Mouse (Mus musculus) neural tube, embryonic 11.5 days (tissue): ENCODE results near the gene Tmx2. TPM values are rescaled to one million over a fixed set of nuclear protein-coding genes. Genes with fewer than 3 reads are reported as not detected.
"Not testable (repeated sequence)": the region's sequence is repeated elsewhere in the genome, so short reads cannot be mapped to it uniquely, and the experiment has no call there.

Experiments
- ATAC-seq: fragments of 200-750 bp; cut with Nextera tagmentation; 2 replicates; pipeline ENCODE4 v1.8.0; 2017; ENCODE audit warnings: moderate number of reproducible peaks, mild to moderate bottlenecking, moderate TSS enrichment, moderate library complexity; ENCODE audit not compliant: insufficient read depth, low FRiP score, low TSS enrichment
- DNase-seq: peaks from one replicate; pipeline ENCODE4 v3.0.0-alpha.2; 2015; ENCODE audit warnings: low spot score
- H3K27ac ChIP-seq: fragments of 300-500 bp; sonication (generic); 2 replicates; pipeline ENCODE4 v1.5.1; 2014; ENCODE audit warnings: low read depth, mild to moderate bottlenecking, low read length
- H3K27me3 ChIP-seq: fragments of 300-500 bp; sonication (generic); 2 replicates; pipeline ENCODE4 v1.6.1; 2014; ENCODE audit warnings: mild to moderate bottlenecking, low read length, mixed read lengths; ENCODE audit not compliant: control insufficient read depth, insufficient read depth
- H3K36me3 ChIP-seq: fragments of 300-500 bp; sonication (generic); 2 replicates; pipeline ENCODE4 v1.6.1; 2014; ENCODE audit warnings: mild to moderate bottlenecking, low read length, moderate library complexity, mixed read lengths; ENCODE audit not compliant: control insufficient read depth, insufficient read depth
- H3K4me1 ChIP-seq: fragments of 300-500 bp; sonication (generic); 2 replicates; pipeline ENCODE4 v1.6.1; 2014; ENCODE audit warnings: low read length, mixed read lengths; ENCODE audit not compliant: control insufficient read depth, insufficient read depth
- H3K4me2 ChIP-seq: fragments of 300-500 bp; sonication (generic); 2 replicates; pipeline ENCODE4 v1.6.1; 2014; ENCODE audit warnings: low read depth, mild to moderate bottlenecking, moderate library complexity
- H3K4me3 ChIP-seq: fragments of 300-500 bp; sonication (generic); 2 replicates; pipeline ENCODE4 v1.5.1; 2014; ENCODE audit warnings: low read depth, low read length
- H3K9ac ChIP-seq: fragments of 300-500 bp; sonication (generic); 2 replicates; pipeline ENCODE4 v1.6.1; 2014; ENCODE audit warnings: mild to moderate bottlenecking, low read length
- H3K9me3 ChIP-seq: fragments of 300-500 bp; sonication (generic); 2 replicates; pipeline ENCODE4 v1.6.1; 2016; ENCODE audit warnings: low read length; ENCODE audit not compliant: control insufficient read depth
- WGBS: fragments of 180-500 bp; shearing (Covaris S2); extraction: QIAGEN DNeasy Blood & Tissue Kit; methylation state at CpG from one replicate; pipeline ENCODE4 v1.1.7; 2014; 5-methylcytosine and 5-hydroxymethylcytosine counted together
- polyA plus RNA-seq: library from polyadenylated mRNA; unstranded; fragments of >200 nt; fragmentation: Nextera tagmentation; extraction: Ambion mirVana; gene quantifications from 2 replicates; pipeline ENCODE4 v1.2.1, GENCODE M21; 2014

Tmx2 gene
- polyA plus RNA-seq, 1 experiment from 2014 or later = 189 TPM

DNA sequence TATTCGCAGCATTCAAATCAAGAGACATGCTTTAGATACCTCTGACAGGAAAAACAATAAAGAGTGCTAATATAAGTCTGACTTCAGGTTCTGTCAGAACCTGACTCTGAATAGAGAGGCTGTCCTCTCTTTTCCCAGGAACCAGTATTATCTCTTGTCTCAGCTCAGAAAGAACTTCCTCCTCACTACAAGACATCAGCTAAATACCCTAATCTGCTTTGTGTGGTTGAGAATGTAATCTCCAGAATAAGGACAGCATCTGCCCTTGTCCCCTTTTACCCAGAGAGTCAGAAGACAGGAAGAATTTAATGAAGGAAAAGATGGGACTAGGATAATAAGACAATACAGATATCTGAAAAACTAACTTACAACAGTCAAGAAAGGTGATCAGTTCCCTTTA is 24.6 kb upstream of the Tmx2 start:
- Histone ChIP-seq H3K27ac (no peak overlapping the region), H3K9me3 (no peaks in the 10 kb centered on the region), H3K36me3 (no peaks in the 10 kb centered on the region; the same call in 1 of the 2 replicates), H3K9ac (no peak overlapping the region), H3K4me3 (no peak overlapping the region), H3K4me2 (no peak overlapping the region), H3K4me1 (no peaks in the 10 kb centered on the region), H3K27me3 (no peaks in the 10 kb centered on the region)
- ATAC-seq (no peak), DNase-seq (no peak)
- WGBS = 97% methylated on average over 1 of the region's 1 CpGs

DNA sequence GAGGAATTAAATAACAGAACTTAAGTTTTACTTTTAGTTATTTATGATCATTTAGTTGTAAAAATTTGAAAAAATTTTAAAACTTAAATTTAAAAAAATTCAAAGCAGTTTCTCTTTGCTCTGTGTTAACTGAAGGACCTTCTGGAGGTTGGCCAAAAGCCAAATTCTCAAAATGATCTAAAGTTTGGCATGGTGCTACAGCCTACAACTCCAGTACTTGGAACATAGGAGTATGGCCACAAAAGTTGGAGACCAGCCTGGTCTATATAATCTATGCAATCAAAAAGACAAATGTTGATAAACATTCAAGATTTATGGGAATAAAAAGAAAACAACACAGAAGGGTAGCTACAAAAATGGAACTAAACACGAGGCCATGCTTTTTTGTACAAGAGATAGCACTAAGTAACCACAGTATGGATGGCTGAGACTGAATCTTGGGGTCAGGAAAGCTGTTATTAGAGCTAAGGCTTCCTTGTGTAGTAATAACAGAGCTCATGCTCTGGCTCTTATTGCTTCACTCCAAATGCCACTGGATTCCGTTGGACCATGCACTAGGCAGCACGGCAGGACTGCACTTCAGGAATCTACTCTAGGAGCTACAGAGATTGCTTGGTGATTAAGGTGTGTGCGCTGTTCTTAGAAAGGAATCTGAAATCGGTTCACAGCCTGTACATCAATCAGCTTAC is 16.2 kb upstream of the Tmx2 start:
- WGBS = 91% methylated on average over 5 of the region's 5 CpGs
- peaks cover 14% of the 10 kb centered on the region for H3K36me3 ChIP-seq
- no peak for ATAC-seq

DNA sequence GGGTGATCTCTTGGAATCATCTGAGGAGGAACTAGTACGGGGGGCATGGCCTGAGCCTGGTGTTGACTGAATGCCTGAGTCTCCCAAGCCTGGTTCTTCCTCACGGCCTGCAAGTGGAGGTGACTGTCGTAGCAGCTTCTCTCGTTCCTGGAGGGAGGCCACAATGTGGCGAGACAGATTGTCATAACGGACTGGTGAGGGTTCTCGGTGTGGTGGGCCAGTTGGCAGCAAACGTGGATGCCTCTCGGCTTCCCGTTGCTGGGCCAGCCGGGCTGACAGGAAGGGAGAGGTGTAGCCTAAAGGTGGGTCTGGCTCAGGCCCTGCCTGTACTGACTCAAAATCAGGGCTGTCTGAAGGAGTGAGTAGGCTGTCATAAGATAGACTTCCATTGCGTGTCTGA is 11.1 kb upstream of the Tmx2 start:
- no peak overlapping the region for H3K9ac ChIP-seq
- H3K4me1 ChIP-seq = no peaks in the 10 kb centered on the region
- peaks cover 30% of the 10 kb centered on the region for H3K36me3 ChIP-seq
- H3K4me2 ChIP-seq = no peak overlapping the region
- no peaks in the 10 kb centered on the region for H3K9me3 ChIP-seq
- no peaks in the 10 kb centered on the region for H3K27me3 ChIP-seq
- no peak overlapping the region for H3K4me3 ChIP-seq
- DNase-seq = no peak
- H3K27ac ChIP-seq = no peak overlapping the region
- 91% methylated on average over 12 of the region's 12 CpGs for WGBS
- no peak for ATAC-seq

More for the DNA sequence above, 16.2 kb upstream of the Tmx2 start:
- no peaks in the 10 kb centered on the region for H3K27me3 ChIP-seq
- DNase-seq = no peak
- no peaks in the 10 kb centered on the region for H3K4me1 ChIP-seq
- H3K9ac ChIP-seq = no peak overlapping the region
- H3K9me3 ChIP-seq = no peaks in the 10 kb centered on the region
- H3K27ac ChIP-seq = no peak overlapping the region
- H3K4me3 ChIP-seq = no peak overlapping the region
- no peak overlapping the region for H3K4me2 ChIP-seq

DNA sequence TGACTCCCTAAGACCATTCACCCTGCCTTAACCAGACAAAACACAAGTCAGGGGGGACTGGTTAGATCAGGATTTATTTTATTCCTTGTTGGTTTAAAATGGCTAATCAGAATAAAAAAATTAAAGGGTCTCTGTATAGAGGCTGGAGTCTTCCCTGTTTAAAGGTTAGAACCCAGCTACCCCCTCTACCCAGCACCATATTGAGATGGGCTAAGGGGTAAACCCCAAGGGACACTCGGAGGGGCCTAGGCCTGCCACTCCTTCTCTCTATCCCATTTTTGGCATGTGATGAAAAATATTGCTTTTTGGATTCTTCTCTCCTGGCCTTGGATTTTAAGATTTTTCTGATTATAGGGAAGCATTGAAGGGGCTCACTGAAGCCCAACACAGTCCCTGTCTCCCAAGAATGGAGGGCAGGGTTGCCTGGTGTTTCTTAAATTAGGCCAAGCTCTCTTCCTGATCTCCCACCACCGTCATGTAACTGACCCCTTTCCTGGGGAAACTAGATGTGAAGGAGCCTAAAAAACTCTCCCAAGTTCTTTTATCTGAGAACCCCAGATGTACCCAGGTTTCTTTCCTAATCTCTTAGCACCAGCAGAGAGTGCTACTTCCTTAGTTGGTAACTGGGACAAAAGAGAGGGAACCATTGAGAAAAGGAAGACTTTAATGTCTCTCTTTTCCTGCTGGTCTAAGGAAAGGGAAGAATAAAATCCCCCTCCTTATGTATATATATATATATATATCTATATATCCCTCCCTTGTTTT is 9.3 kb upstream of the Tmx2 start:
- ATAC-seq = no peak
- WGBS = 89% methylated on average over 2 of the region's 2 CpGs
- H3K27ac ChIP-seq = no peak overlapping the region
- peaks cover 27% of the 10 kb centered on the region for H3K36me3 ChIP-seq
- no peak for DNase-seq
- no peaks in the 10 kb centered on the region for H3K9me3 ChIP-seq
- no peak overlapping the region for H3K4me3 ChIP-seq
- H3K27me3 ChIP-seq = no peaks in the 10 kb centered on the region
- H3K4me2 ChIP-seq = no peak overlapping the region
- no peaks in the 10 kb centered on the region for H3K4me1 ChIP-seq
- no peak overlapping the region for H3K9ac ChIP-seq

DNA sequence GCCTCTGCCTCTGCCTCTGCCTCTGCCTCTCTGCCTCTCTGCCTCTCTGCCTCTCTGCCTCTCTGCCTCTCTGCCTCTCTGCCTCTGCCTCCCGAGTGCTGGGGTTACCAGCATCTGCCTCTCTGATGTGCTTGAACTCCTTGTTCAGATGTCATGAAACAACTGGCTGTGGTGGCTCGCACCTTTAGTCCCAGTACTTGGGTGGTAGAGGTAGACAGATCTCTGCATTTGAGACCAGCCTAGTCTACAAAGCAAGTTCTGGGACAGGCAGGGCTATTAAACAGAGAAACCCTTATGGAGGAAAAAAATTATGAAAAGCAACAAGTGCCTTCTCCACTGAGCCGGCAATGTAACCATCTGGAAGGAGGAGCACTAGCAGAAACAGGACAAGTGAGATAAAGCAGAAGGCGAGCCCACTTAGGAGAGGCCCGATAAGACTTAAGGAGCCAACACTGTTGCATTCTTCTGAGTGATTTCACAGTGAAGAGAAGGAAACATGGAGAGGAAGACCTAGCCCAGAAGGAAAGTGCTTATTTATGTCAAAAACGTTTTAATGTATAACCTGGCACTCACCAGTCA is 3.8 kb upstream of the Tmx2 start:
- ATAC-seq (no peak), DNase-seq (no peak)
- H3K27ac ChIP-seq = no peak overlapping the region
- no peak overlapping the region for H3K9ac ChIP-seq
- no peak overlapping the region for H3K4me2 ChIP-seq
- 87% methylated on average over 6 of the region's 6 CpGs for WGBS
- H3K9me3 ChIP-seq = no peaks in the 10 kb centered on the region
- peaks cover 8% of the 10 kb centered on the region for H3K36me3 ChIP-seq
- H3K4me1 ChIP-seq = peaks cover 7% of the 10 kb centered on the region
- H3K4me3 ChIP-seq = no peak overlapping the region
- no peaks in the 10 kb centered on the region for H3K27me3 ChIP-seq

DNA sequence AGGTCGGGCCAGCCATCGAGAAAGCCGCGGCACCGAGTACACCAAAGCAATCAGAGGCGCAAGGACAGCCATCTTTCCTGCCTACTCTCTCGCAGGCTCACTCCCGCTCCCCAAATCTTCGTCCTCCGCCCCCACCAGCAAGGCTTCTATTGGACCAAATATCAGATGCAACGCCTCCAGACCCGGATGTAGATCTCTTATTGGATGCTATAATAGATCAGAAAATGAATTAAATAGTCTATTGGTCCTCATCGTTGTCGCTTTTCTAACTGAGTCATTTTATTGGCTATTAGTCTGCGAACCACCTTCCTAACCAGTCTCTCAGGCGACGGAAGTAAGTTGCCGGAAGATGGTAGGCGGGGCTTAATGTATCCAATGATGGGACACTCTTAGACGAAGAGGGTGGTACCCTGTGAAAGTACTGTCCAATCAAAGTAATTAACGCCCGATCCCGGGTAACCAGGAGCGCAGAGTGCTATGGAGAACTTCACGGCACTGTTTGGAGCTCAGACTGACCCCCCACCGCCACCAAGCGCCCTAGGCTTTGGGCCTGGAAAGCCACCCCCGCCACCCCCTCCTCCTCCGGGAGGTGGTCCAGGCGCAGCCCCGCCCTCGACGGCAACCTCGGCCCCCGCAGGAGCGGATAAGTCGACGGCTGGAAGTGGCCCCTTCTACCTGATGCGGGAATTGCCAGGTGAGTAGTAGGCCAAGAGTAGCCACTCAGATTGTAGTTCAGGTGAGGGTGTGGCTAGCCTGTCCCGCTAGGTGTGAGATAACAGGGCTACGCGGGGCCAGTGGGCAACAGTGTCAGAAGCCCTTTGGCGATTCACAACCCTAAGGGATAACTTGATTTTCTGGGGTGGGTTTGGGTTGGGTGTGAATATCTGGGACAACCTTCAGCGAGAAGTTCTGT is 716 bp downstream of the Tmx2 start, which contains the start of the genes Gm28635 and Med19:
Gene Gm28635 (minus strand): TSS at position 74 of the 913 bp plus-strand sequence.
Gene Med19 (plus strand): TSS at position 435 of the 913 bp plus-strand sequence.
- H3K27ac ChIP-seq = no peak within 1 kb of the TSS
- H3K27me3 ChIP-seq = no peaks in the 10 kb centered on the region
- H3K4me1 ChIP-seq = peaks cover 13% of the 10 kb centered on the region
- H3K4me3 ChIP-seq = peak within 1 kb of the TSS; percentile 76
- peaks cover 11% of the 10 kb centered on the region; the same call in 1 of the 2 replicates for H3K36me3 ChIP-seq
- H3K4me2 ChIP-seq = peak within 1 kb of the TSS; percentile 70
- peak; percentile 100 for ATAC-seq
- H3K9ac ChIP-seq = peak within 1 kb of the TSS; percentile 66
- peak; percentile 93 for DNase-seq
- WGBS = under 1% methylated on average over 44 of the region's 44 CpGs
- H3K9me3 ChIP-seq = no peaks in the 10 kb centered on the region

DNA sequence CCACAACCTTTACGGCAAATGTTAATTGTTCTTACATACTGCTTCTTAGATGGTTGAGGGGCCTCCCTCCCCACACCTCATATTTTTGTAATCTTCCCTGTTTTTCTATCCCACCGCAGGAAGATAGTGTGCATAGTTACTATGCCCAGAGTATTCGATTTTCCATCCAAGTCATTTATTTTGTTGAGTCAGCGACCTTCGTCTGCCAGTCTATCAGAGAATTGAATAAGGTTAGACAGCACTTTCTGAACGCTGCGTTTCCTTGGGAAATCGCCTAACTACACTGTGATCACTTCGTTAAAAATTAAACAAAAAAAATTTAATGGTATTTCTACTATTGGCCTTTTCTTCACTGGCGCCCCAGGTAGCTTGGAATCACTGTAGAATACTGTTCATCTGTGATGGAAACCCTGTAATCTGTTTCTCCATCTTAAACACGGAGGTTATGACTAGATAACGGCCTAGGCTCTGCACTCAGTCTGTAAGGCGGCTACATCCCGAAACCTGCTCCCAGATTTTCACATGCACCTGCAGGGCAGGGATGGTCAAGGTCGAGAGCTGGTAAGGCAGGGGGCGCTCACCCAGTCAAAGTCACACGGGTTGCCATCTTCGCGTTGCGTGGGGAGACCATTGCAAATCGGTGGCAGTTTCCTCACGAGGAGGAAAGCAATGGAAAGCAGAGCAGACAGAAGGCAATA is 1.5 kb downstream of the Tmx2 start:
- Histone ChIP-seq H3K4me3 (peak overlapping the region; percentile 56), H3K27me3 (no peaks in the 10 kb centered on the region), H3K36me3 (peaks cover 15% of the 10 kb centered on the region), H3K9ac (peak overlapping the region; percentile 48), H3K4me1 (peaks cover 13% of the 10 kb centered on the region), H3K4me2 (peak overlapping the region; percentile 70), H3K9me3 (no peaks in the 10 kb centered on the region), H3K27ac (no peak overlapping the region)
- WGBS = 11% methylated on average over 22 of the region's 22 CpGs
- ATAC-seq (peak; percentile 64), DNase-seq (no peak)

DNA sequence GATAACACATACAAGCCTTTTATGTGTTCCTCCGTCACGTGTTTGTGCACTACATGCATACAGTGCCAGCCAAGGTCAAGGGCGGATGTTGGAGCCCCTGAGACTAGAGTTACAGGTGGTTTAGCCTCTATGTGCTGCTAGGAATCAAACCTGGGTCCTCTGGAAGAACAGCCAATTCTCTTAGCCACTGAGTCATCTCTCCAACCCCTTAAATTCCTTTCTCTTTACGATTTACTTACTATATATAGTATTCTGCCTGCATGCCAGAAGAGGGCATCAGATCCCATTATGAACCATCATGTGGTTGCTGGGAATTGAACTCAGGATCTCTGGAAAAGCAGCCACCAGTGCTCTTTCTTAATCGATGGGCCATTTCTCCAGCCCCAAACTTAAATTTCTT is 7.4 kb downstream of the Tmx2 start:
- DNase-seq, H3K4me2 ChIP-seq, H3K9me3 ChIP-seq, H3K9ac ChIP-seq, H3K27me3 ChIP-seq, ATAC-seq, H3K4me3 ChIP-seq, H3K4me1 ChIP-seq, H3K27ac ChIP-seq: not testable (repeated sequence)
- WGBS = 66% methylated on average over 4 of the region's 5 CpGs
- H3K36me3 ChIP-seq = peaks cover 13% of the 10 kb centered on the region
